Mouse (Mus musculus) right cerebral cortex, postnatal 10 days (tissue): ENCODE measurements around the gene Ppp1r7.
"Not testable (repeated sequence)": the region's sequence is repeated elsewhere in the genome, so short reads cannot be mapped to it uniquely, and the experiment has no call there.

ENCODE experiments used
- DNase-seq, 2 experiments: peaks; one replicate each; pipeline ENCODE4 v3.0.0; 2021; ENCODE audit warnings: low spot score in 2 of 2

The Ppp1r7 gene

GRCm38 (mm10) chr1:93342648-93343503 is at the start of gene Ppp1r7, which contains the start of gene Pask:
Gene Ppp1r7, plus strand, starts transcription at chr1:93342854.
Gene Pask, minus strand, starts transcription at chr1:93343482.
- peak; percentile 97 to 99 for DNase-seq

GRCm38 (mm10) chr1:93294491-93294890 is 48.2 kb upstream of the Ppp1r7 start:
- not testable (repeated sequence) for DNase-seq

GRCm38 (mm10) chr1:93299791-93300190 is 42.9 kb upstream of the Ppp1r7 start:
- DNase-seq = no peak

- no peak for DNase-seq
These were observed 42.1 kb upstream of the Ppp1r7 start for GRCm38 (mm10) chr1:93300578-93300977.

- DNase-seq = peak; percentile 89 to 91
These were observed 36.9 kb upstream of the Ppp1r7 start, which contains the start of gene Mterf4 for GRCm38 (mm10) chr1:93305581-93306337. Gene Mterf4, minus strand, starts transcription at chr1:93305915.

- DNase-seq = no peak
These were observed 18.7 kb upstream of the Ppp1r7 start for GRCm38 (mm10) chr1:93323973-93324372.

- no peak for DNase-seq
These were observed 16.2 kb upstream of the Ppp1r7 start for GRCm38 (mm10) chr1:93326446-93326845.

- DNase-seq = no peak
These were observed 8.0 kb upstream of the Ppp1r7 start for GRCm38 (mm10) chr1:93334621-93335020.

- peak; percentile 98 for DNase-seq
These were observed 922 bp downstream of the Ppp1r7 start for GRCm38 (mm10) chr1:93343504-93344047.

- DNase-seq = peak in 1 of 2 experiments; percentile 33
These were observed 4.5 kb downstream of the Ppp1r7 start for GRCm38 (mm10) chr1:93347176-93347575.

GRCm38 (mm10) chr1:93349701-93350100 is 7.0 kb downstream of the Ppp1r7 start:
- DNase-seq = no peak

- DNase-seq = peak; percentile 51 to 76
These were observed 10.1 kb downstream of the Ppp1r7 start for GRCm38 (mm10) chr1:93352724-93353123.

- no peak for DNase-seq
These were observed 20.0 kb downstream of the Ppp1r7 start for GRCm38 (mm10) chr1:93362661-93363060.

GRCm38 (mm10) chr1:93365641-93366040 is 23.0 kb downstream of the Ppp1r7 start:
- no peak for DNase-seq

- no peak for DNase-seq
These were observed 31.0 kb downstream of the Ppp1r7 start, which contains the start of gene Ano7 for GRCm38 (mm10) chr1:93373665-93374064. Gene Ano7, plus strand, starts transcription at chr1:93373930.

- no peak for DNase-seq
These were observed 34.7 kb downstream of the Ppp1r7 start for GRCm38 (mm10) chr1:93377307-93377706.

- DNase-seq = no peak
These were observed 36.5 kb downstream of the Ppp1r7 start for GRCm38 (mm10) chr1:93379117-93379516.

- no peak for DNase-seq
These were observed 44.5 kb downstream of the Ppp1r7 start for GRCm38 (mm10) chr1:93387198-93387597.

- no peak for DNase-seq
These were observed 46.3 kb downstream of the Ppp1r7 start for GRCm38 (mm10) chr1:93388906-93389305.

- DNase-seq = no peak
These were observed 58.8 kb downstream of the Ppp1r7 start for GRCm38 (mm10) chr1:93401191-93402052.

GRCm38 (mm10) chr1:93403403-93403802 is 60.7 kb downstream of the Ppp1r7 start:
- DNase-seq = no peak
